Mouse (Mus musculus) heart, embryonic 12.5 days (tissue): Measurements from ENCODE around the gene Gstp2. TPM values are rescaled to one million over a fixed set of nuclear protein-coding genes. Genes with fewer than 3 reads are reported as not detected.
"Not testable (repeated sequence)": the region's sequence is repeated elsewhere in the genome, so short reads cannot be mapped to it uniquely, and the experiment has no call there.

Experiments
- ATAC-seq: fragments of 200-750 bp; cut with Nextera tagmentation; 2 replicates; pipeline ENCODE4 v1.8.0; 2017; ENCODE audit warnings: moderate TSS enrichment, moderate library complexity; ENCODE audit not compliant: insufficient number of reproducible peaks, low FRiP score
- H3K27ac ChIP-seq: fragments of 300-500 bp; sonication (generic); 2 replicates; pipeline ENCODE4 v1.5.1; 2016; ENCODE audit warnings: mild to moderate bottlenecking, moderate library complexity; ENCODE audit not compliant: poor library complexity, severe bottlenecking
- H3K27me3 ChIP-seq: fragments of 300-500 bp; sonication (generic); replicated peaks from 2 replicates; pipeline ENCODE4 v1.6.1; 2016; ENCODE audit warnings: mild to moderate bottlenecking, moderate library complexity
- H3K36me3 ChIP-seq: fragments of 300-500 bp; sonication (generic); 2 replicates; pipeline ENCODE4 v1.6.1; 2016; ENCODE audit warnings: mild to moderate bottlenecking, moderate library complexity
- H3K4me1 ChIP-seq: fragments of 300-500 bp; sonication (generic); replicated peaks from 2 replicates; pipeline ENCODE4 v1.6.1; 2016; ENCODE audit warnings: mild to moderate bottlenecking
- H3K4me2 ChIP-seq: fragments of 300-500 bp; sonication (generic); 2 replicates; pipeline ENCODE4 v1.6.1; 2016; ENCODE audit warnings: mild to moderate bottlenecking, moderate library complexity
- H3K4me3 ChIP-seq: fragments of 300-500 bp; sonication (generic); 2 replicates; pipeline ENCODE4 v1.5.1; 2016; ENCODE audit warnings: mild to moderate bottlenecking
- H3K9ac ChIP-seq: fragments of 300-500 bp; sonication (generic); 2 replicates; pipeline ENCODE4 v1.6.1; 2016; ENCODE audit warnings: mild to moderate bottlenecking, moderate library complexity
- H3K9me3 ChIP-seq: fragments of 300-500 bp; sonication (generic); replicated peaks from 2 replicates; pipeline ENCODE4 v1.6.1; 2016; ENCODE audit warnings: mild to moderate bottlenecking, moderate library complexity
- WGBS: fragments of 180-500 bp; shearing (Covaris S2); methylation state at CpG from one replicate; pipeline ENCODE4 v1.1.7; 2016; 5-methylcytosine and 5-hydroxymethylcytosine counted together
- polyA plus RNA-seq: library from polyadenylated mRNA; unstranded; fragments of >200 nt; fragmentation: Nextera tagmentation; extraction: Ambion mirVana; gene quantifications from 2 replicates; pipeline ENCODE4 v1.2.1, GENCODE M21; 2016

Gstp2 gene
- polyA plus RNA-seq, 1 experiment from 2014 or later, result 7.1 TPM

DNA sequence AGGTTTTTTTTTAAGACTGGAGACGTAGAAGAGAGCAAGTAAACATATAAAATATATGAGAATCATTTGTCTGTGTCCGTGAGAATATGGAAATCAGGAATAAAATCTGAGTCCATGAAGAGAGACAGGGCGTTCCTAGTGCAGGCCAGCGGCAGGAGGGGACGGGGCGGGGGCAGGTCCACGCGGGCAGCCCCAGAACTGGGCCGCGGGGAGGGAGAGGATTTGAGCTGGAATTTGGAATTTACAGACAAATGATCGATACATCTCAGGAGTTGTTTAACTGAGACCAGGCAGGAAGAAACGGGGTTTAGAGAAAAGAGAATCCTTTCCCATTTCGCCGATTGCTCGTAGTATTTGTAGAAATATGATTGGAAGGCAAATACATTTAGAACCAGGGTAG lies 24.5 kb upstream of the Gstp2 start:
- Histone ChIP-seq H3K9me3 (no peaks in the 10 kb centered on the region), H3K27ac (no peak overlapping the region), H3K4me1 (no peaks in the 10 kb centered on the region), H3K36me3 (no peaks in the 10 kb centered on the region), H3K27me3 (no peaks in the 10 kb centered on the region), H3K9ac (no peak overlapping the region), H3K4me2 (no peak overlapping the region), H3K4me3 (no peak overlapping the region)
- 79% methylated on average over 15 of the region's 15 CpGs for WGBS
- ATAC-seq, result no peak

GRCm38 (mm10) chr19:4068717-4069410 lies 23.0 kb upstream of the Gstp2 start:
- H3K36me3 ChIP-seq, result no peaks in the 10 kb centered on the region
- H3K9me3 ChIP-seq, result no peaks in the 10 kb centered on the region
- ATAC-seq, result no peak
- H3K27ac ChIP-seq, result no peak overlapping the region
- H3K4me1 ChIP-seq, result no peaks in the 10 kb centered on the region
- 78% methylated on average over 15 of the region's 15 CpGs for WGBS
- H3K9ac ChIP-seq, result no peak overlapping the region
- H3K4me2 ChIP-seq, result no peak overlapping the region
- H3K4me3 ChIP-seq, result no peak overlapping the region
- H3K27me3 ChIP-seq, result no peaks in the 10 kb centered on the region

DNA sequence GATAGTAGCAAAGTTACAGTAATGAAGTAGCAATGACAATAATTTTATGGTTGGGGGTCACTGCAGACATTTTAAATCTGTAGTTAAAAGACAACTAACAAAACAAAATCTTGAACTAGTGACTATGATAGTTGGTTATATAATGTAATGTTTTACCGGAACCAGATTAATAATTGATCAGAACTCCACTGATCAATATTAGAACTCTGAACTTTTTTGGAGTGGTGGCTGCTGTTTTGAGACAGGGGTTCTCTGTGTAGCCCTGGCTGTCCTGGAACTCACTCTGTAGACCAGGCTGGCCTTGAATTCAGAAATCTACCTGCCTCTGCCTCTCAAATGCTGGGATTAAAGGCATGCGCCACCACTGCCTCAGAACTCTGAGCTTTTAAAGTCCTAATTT lies 22.4 kb upstream of the Gstp2 start:
- not testable (repeated sequence) for H3K4me1 ChIP-seq, H3K27ac ChIP-seq, H3K9ac ChIP-seq, ATAC-seq, H3K9me3 ChIP-seq, H3K4me2 ChIP-seq, H3K4me3 ChIP-seq, H3K27me3 ChIP-seq, H3K36me3 ChIP-seq
- 89% methylated on average over 2 of the region's 2 CpGs for WGBS

DNA sequence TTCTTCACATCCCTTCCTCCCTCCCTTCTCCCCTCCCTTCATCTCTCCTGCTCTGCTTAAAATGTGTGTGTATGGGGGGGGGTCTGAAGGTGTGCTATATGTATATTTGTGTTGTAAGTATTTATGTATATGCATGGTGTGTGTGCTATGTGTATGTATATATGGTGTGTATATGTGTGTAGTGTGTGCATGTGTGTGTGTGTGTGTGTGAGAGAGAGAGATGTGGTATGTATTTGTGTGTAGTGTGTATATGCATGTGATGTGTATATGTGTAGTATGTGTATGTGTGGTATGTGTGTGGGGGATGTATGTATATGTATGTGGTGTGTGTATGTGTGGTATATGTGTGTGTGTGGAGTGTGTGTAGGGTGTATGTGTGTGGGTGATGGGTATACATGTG lies 21.1 kb upstream of the Gstp2 start:
- no peaks in the 10 kb centered on the region for H3K27me3 ChIP-seq
- no peak overlapping the region for H3K9ac ChIP-seq
- no peaks in the 10 kb centered on the region for H3K9me3 ChIP-seq
- ATAC-seq, result no peak
- H3K4me1 ChIP-seq, result no peaks in the 10 kb centered on the region
- no peak overlapping the region for H3K4me3 ChIP-seq
- H3K4me2 ChIP-seq, result no peak overlapping the region
- H3K27ac ChIP-seq, result no peak overlapping the region
- no peaks in the 10 kb centered on the region for H3K36me3 ChIP-seq

GRCm38 (mm10) chr19:4066280-4066679 lies 20.5 kb upstream of the Gstp2 start:
- Histone ChIP-seq H3K4me1 (no peaks in the 10 kb centered on the region), H3K4me3 (no peak overlapping the region), H3K9ac (no peak overlapping the region), H3K4me2 (no peak overlapping the region), H3K27me3 (no peaks in the 10 kb centered on the region), H3K9me3 (no peaks in the 10 kb centered on the region), H3K36me3 (no peaks in the 10 kb centered on the region), H3K27ac (no peak overlapping the region)
- 81% methylated on average over 6 of the region's 6 CpGs for WGBS
- no peak for ATAC-seq

DNA sequence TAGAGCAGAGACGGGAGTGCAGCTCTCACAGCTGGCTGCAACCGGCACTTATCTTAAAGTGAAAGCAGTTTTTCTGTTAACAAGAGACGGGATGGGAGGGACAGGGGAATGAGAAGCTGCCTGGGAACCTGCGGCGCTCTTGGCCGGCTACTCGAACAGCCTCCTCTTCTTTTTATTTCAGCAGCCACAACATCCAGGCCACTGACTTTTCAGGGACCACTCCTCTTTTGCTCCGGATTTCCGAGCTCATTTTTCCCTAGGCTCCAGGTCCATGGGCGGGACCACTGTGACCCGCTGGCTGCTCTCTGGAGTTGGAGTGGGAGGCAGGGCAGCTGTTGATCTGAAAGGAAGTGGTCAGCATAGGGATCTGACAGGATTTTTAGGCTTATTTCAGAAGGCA lies 18.7 kb upstream of the Gstp2 start:
- 0 out of 2 replicates have a peak overlapping the region, but pooled peaks have one; percentile 19 for H3K4me2 ChIP-seq
- not testable (repeated sequence) for H3K27me3 ChIP-seq, H3K4me3 ChIP-seq, H3K4me1 ChIP-seq, ATAC-seq, H3K9ac ChIP-seq, H3K36me3 ChIP-seq, H3K27ac ChIP-seq, H3K9me3 ChIP-seq
- WGBS, result 18% methylated on average over 9 of the region's 11 CpGs

DNA sequence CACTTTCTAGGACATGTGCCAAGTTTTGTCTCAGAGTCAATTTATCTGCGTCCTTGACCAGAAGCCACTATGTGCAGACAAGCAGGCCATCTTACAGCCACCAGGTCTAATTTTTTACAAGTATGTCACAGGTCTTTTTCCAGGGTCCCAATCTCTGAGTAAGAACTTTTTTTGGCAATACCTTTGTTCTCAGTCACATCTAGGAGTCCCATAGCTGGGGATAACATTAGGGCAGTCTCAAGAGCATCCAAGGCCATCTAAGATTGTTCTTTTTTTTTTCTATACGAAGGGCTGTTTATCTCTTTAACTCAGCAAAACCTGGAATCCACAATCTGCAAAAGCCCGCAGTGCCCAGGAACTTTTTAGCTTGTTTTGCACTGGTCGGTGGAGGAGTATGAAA lies 17.5 kb upstream of the Gstp2 start:
- WGBS, result 28% methylated on average over 4 of the region's 4 CpGs

GRCm38 (mm10) chr19:4060899-4061465 lies 15.2 kb upstream of the Gstp2 start:
- H3K4me3 ChIP-seq, result no peak overlapping the region
- no peaks in the 10 kb centered on the region for H3K9me3 ChIP-seq
- no peak overlapping the region for H3K4me2 ChIP-seq
- H3K9ac ChIP-seq, result no peak overlapping the region
- ATAC-seq, result no peak
- no peaks in the 10 kb centered on the region for H3K36me3 ChIP-seq
- WGBS, result 85% methylated on average over 6 of the region's 6 CpGs
- no peak overlapping the region for H3K27ac ChIP-seq
- H3K4me1 ChIP-seq, result peaks cover 15% of the 10 kb centered on the region
- no peaks in the 10 kb centered on the region for H3K27me3 ChIP-seq

More for the DNA sequence above, 17.5 kb upstream of the Gstp2 start:
- ATAC-seq, H3K27me3 ChIP-seq, H3K4me3 ChIP-seq, H3K36me3 ChIP-seq, H3K4me1 ChIP-seq, H3K9me3 ChIP-seq, H3K4me2 ChIP-seq, H3K27ac ChIP-seq, H3K9ac ChIP-seq: not testable (repeated sequence)

GRCm38 (mm10) chr19:4060044-4060898 lies 14.4 kb upstream of the Gstp2 start:
- H3K36me3 ChIP-seq, H3K4me2 ChIP-seq, H3K9me3 ChIP-seq, H3K27ac ChIP-seq, H3K27me3 ChIP-seq, H3K4me3 ChIP-seq, H3K9ac ChIP-seq, ATAC-seq: not testable (repeated sequence)
- WGBS, result 88% methylated on average over 8 of the region's 8 CpGs
- H3K4me1 ChIP-seq, result peaks cover 15% of the 10 kb centered on the region

DNA sequence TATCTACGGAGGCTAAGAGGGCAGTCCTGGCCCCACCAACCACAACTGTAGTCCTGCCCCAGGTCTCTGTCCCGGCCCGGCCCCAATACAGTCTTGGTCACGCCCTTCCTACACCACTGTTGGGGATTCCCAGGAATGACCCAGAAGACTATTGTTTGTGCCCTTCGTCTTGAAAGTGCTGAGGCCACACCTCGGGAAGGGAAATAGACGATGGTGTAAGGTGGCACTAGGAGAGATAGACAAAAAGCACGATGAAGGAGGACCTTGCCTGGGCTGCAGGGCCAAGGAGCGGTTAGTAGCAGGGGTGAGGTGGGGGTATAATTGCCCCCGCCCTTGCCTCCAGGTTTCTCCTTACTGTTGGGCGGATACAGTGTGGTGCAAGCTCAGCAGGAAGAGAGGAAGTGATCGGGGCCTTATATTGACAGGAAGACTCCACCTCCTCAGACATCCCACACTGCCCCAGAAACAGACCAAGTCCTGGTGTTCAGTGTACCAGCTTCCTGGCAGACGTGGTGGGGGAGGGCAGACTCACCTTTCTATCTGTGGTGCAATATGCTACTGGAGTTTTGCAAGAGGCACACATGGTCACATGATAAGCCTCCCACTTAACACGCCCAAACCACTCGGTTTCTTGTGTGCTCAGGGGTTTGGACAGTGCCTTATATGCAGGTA lies 13.4 kb upstream of the Gstp2 start, which contains the start of gene Gstp3:
TSS of gene Gstp3 (minus strand) at position 501 of the 672 bp plus-strand sequence.
- no peaks in the 10 kb centered on the region for H3K36me3 ChIP-seq
- no peaks in the 10 kb centered on the region for H3K27me3 ChIP-seq
- no peak within 1 kb of the TSS for H3K27ac ChIP-seq
- WGBS, result 66% methylated on average over 15 of the region's 15 CpGs
- no peak within 1 kb of the TSS for H3K4me2 ChIP-seq
- peak; percentile 29; the same call in 1 of the 2 replicates for ATAC-seq
- H3K9ac ChIP-seq, result no peak within 1 kb of the TSS
- H3K9me3 ChIP-seq, result no peaks in the 10 kb centered on the region
- peaks cover 15% of the 10 kb centered on the region for H3K4me1 ChIP-seq
- H3K4me3 ChIP-seq, result no peak within 1 kb of the TSS

DNA sequence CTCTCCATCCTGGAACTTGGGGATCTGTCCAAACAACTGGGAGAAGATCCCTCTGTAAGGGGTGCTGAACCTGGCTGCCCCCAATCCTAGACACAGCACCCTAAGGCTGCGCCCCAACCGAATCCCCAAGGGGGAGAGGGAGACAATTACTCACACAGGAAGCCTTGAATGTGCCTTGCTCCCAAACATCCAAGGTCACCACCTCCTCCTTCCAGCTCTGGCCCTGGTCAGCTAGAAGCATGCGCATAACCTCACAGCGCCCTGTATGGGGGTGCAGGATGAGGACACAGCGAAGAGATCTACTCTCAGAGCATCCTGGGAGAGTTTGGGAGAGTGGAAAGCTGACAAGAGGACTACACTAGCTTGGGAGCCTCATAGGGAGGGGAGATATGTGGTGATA lies 12.8 kb upstream of the Gstp2 start:
- Histone ChIP-seq H3K4me1 (peaks cover 15% of the 10 kb centered on the region), H3K27ac (no peak overlapping the region), H3K9me3 (no peaks in the 10 kb centered on the region), H3K9ac (no peak overlapping the region), H3K4me2 (no peak overlapping the region), H3K27me3 (no peaks in the 10 kb centered on the region), H3K4me3 (no peak overlapping the region), H3K36me3 (no peaks in the 10 kb centered on the region)
- WGBS, result 87% methylated on average over 5 of the region's 5 CpGs
- ATAC-seq, result no peak
